Mouse (Mus musculus) heart, postnatal 0 days (tissue): ENCODE data around the gene Spata7.

Source experiments
- CTCF ChIP-seq: IDR thresholded peaks from 2 replicates; pipeline ENCODE4 v1.5.1; 2016; ENCODE audit warnings: antibody characterized with exemption, control low read depth, low read depth
- EP300 ChIP-seq: IDR thresholded peaks from 2 replicates; pipeline ENCODE4 v1.6.1; 2016; ENCODE audit warnings: antibody characterized with exemption, low read depth

DNA sequence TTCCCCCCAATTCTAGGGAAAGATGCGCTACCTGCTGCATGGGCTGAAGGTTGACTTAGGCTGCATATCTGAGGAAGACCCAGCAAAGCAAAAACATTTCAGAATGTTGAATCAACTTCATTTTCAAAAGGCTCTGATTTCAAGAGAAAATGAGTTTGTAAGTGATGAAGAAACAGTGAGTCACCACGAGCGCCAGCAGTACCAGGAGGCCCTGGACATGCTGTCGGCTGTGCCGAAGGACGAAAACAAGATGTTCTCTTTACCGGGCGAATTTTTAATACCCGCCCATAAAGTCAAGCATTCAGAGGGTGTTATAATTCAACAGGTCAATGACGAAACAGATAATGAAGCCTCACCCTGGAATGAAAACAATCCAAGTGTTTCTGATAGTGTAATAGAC, 41.1 kb downstream of the Spata7 start:
- TF ChIP-seq CTCF (no peak), EP300 (no peak)
